Mouse (Mus musculus): ENCODE data around the gene Gcfc2. TPM values are rescaled to one million over a fixed set of nuclear protein-coding genes. Genes with fewer than 3 reads are reported as not detected.

Gene Gcfc2
- 25.7 and 31.8 TPM in 2 replicates for total RNA-seq (2017)

DNA sequence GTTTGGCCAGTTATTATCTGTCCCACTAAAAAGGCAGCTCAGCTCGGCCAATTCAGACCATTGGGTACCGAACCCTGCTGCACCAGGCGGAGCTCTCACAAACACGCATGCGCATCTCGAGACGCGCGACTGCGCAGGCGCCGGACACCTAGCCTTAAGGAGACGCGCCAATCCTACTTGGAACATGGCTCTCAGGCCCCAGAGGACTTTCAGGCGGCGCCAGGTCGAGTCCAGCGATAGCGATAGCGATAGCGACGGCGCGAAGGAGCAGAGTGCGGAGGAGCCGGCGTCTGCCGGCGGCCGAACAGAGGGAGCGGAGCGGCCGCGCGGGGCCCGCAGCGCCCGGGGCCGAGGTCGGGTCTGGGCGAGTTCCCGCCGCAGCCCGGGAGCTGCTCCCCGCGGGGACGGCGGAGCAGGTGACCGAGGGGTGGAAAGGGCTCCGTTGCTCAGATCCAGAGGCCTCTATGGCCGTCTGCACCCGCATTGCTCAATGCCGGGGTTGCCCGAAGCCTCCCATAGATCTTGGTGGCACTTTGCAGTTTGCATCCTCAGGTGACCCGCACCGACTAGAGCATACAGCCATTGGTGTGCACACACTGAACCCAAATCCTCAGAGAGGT is at the start of gene Gcfc2:
Gcfc2 (plus strand) TSS at position 147 of the 620 bp plus-strand sequence.
- peak; percentile 86 for ATAC-seq (replicated peaks; ENCODE audit: low read depth, poor library complexity, severe bottlenecking)

DNA sequence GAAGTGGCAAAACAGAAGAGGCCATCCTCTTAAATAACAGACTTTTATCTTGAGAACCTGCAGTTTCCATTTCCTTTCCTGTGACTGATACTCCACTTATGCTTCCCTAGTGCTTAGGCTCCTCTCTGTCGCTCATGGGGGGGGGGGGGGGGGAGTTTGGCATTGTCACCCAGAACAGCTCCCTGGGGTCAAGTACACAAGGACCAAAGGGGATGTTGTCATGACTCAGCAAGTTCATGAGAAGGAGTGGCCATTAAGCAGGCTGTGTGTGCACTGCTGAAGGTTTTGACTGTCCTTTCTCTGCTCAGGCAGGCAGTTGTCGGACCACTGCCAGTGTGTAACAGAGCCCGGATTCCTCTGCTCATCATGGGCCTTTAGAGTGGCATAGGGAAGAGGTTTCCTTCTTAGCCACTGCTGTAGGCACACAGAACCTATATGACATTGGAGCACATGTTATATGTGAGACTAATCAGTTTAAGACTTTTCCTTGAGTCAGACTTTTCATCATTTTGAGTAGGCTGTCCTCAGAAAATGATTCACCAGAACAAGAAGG is 27.7 kb upstream of the Gcfc2 start:
- ATAC-seq (replicated peaks; ENCODE audit: low read depth, poor library complexity, severe bottlenecking) = peak; percentile 37

DNA sequence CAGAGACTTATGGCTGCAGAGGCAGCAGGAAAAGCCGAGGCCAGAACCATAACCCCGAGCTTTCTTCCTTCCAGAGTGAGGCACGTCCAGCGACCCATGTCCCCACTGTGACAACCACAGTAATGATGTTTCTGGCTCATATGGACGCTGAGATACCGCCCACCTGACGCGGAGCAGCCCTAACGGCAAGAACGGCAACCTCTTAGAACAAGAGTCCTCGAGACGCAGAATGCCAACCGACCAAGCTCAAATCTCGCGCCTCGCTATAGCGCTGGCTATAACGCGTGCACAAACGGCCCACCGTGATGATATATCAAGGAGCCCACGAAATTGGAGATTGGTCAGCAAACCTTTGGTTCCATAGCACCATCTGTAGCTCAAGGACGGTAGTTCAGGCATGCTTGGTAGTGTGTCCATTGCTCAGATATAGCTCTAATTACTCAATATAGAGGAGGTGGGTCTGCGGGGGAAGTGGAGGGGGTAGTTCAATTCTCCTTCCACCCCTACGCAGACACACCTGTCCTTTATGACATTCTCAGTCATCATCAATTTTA is 13.1 kb upstream of the Gcfc2 start:
- ATAC-seq (replicated peaks; ENCODE audit: low read depth, poor library complexity, severe bottlenecking) = no peak

DNA sequence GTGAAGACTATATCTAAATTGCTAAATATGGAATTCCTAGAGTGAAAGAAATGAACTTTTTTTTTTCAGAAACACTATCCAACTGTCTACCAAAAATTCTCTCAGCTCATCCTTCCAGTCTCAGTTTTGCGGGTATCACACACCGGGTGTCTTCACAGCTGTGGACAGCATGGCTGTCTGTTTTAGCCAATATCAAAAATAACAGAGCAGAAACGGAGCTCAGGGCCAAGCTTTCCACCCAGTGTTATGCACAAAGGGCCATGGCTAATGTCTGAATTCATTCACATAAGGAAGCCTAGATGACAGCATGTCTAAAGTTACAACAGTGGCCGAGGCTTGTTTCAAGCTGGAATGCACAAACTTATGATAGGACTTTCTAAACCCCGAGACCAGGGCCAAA is 12.2 kb upstream of the Gcfc2 start:
- ATAC-seq (replicated peaks; ENCODE audit: low read depth, poor library complexity, severe bottlenecking) = no peak

DNA sequence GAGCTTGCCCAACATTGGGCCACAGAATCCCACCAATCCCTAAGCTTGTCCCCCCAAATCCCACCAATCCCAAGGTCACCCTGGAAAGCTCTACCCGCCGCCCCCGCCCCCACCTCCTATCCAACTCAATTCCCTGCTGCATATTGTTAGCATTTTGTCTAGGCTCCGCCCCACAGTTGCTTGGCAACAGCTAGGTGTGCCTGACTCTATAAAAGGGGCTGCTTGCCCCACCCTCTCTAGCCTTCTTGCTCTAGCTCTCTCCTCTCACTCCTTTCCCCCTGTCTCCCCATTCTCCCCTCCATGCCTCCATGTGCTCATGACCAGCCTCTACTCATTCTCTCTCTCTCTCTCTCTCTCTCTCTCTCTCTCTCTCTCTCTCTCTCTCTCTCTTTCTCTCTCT is 11.8 kb upstream of the Gcfc2 start:
- no peak for ATAC-seq (replicated peaks; ENCODE audit: low read depth, poor library complexity, severe bottlenecking)

DNA sequence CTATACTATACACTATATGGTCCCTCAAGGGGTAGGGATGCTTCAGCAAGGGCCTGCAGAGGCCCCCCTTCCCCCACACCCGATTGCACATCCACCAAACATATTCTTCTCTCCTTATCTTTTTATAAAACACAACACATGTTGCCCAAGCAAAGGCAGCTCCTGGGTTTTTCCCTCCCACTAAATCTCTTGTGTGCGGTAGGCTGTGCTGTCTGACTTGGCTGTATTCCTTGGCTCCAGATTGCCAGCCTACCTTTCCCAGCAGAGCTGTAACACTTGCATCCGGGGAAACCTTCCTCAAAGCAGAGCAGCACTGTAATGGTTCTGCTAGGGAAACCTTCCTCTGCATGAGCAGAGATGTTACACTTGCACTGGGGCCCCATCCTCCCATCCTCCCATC is 11.3 kb upstream of the Gcfc2 start:
- no peak for ATAC-seq (replicated peaks; ENCODE audit: low read depth, poor library complexity, severe bottlenecking)

DNA sequence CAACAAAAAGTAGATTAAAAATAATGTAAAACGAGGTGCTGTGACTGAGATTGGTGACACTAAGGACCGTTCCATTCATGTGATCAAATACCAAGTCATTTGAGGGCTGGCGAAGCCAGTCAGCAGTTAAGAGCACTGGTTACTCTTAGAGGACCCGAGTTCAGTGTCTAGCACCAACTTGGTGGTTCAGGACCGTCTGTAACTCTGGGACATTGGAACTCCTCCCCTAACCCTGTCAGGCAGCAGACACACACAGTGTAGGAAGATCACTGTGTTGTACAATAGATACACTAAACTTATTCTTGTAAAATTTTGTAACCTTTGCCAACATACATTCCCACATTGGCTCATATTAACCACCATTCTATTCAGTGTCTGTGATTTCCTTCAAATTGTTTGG is 835 bp downstream of the Gcfc2 start:
- ATAC-seq (replicated peaks; ENCODE audit: low read depth, poor library complexity, severe bottlenecking) = no peak

DNA sequence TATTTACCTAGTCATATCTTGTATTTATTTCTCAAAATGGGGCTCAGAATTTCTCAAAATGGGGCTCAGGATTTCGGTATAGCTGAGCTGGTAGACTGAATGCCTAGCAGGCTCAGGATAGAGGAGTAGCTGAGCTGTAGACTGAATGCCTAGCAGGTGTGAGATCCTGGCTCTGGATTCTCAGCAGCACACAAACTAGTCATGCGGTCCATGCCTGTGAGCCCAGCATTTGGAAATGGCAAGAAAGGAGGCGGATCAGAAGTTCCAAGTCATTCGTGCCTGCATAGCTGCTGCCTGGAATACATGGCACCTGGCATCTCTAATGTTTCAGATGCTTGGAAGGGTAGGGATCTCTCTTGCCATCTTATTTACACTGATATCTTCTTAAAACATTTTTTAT is 5.9 kb downstream of the Gcfc2 start:
- no peak for ATAC-seq (replicated peaks; ENCODE audit: low read depth, poor library complexity, severe bottlenecking)

DNA sequence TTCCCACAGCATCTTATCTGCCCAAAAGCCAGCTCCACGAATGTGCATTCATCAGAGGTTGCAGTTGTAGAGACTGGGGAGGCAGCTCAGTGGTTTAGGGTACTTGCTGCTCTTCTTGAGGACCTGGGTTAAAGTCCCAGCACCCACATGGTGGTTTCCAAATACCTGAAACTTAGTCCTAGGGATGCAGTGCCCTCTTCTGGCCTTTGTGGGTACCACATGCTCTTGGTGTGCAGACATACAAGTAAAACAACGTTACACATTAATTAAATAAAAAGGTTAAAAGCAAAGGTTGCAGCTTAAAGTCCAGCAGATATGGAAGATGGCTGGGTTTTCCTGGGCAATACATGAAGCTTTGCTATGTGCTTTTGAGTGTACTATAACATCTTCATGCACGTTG is 9.8 kb downstream of the Gcfc2 start:
- no peak for ATAC-seq (replicated peaks; ENCODE audit: low read depth, poor library complexity, severe bottlenecking)

DNA sequence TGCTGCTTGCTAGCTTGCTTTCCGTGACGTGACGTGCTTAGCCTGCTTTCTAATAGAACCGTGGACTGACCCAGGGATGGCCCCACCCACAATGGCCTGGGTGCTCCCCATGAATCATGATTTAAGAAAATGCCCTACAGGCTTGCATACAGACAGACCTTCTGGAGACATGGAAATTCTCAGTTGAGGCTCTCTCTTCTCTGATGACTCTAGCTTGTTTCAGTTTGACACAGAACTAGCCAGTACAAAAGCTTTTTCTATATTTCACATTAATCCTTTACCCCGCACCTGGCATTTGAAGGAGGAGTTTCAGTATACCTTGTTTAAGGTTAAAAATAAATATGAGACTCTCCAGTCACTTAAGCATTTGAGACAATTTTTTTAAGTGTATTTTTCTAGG is 18.2 kb downstream of the Gcfc2 start:
- ATAC-seq (replicated peaks; ENCODE audit: low read depth, poor library complexity, severe bottlenecking) = no peak

DNA sequence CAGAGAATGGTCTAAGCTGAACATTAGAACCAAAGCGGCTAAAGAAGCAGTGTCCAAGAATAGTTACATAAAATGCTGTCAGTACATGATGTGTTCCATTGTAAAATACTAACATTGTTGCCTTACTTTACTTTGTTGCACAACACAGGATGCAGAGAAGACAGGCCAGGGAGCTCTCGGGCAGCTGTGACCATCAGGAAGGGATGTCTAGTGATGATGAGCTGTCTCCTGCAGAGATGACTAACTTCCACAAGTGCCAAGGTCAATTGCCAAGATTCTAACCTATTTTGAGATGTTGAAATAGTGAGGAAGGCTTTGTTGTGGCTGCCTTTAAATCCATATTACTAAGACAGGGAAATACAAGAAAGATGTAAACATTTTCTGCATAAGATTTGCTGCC is 19.8 kb downstream of the Gcfc2 start:
- no peak for ATAC-seq (replicated peaks; ENCODE audit: low read depth, poor library complexity, severe bottlenecking)

DNA sequence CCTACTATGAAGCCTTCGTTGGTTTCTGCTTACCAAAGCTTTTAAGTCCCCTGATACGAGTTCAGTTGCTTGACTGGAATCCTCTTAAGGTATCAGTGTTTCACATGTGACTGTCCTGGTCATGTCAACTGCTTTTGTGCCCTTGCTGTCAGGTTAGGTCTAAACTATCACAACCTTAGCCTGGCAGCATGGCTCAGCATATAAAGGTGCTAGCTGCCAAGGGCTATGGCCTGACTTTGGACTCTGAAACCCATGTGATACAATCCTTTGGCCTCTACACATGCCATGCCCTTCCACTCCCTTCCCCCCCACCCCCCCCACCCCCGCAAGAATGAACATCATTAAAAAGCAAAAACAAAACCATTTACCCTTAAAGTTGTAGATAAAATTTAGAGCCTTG is 21.0 kb downstream of the Gcfc2 start:
- ATAC-seq (replicated peaks; ENCODE audit: low read depth, poor library complexity, severe bottlenecking) = no peak

DNA sequence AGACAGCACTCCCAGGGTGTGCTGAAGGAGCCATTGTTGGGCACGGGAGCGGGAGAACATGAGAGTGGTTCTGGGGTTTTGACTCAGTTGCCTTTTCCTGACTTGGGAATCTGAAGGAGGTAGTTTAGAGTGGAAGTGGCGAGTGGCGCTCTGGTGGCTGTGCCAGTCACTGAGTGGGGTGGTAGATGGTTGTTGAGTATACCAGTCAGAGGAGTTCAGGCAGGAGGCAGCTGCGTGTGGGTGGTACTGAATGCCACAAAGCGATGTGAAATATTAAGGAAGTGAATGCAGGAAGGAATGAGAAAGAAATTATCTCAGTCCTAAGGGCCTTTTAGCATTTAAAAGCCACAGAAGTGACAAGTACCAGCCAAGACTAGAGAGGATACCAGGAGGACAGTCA is 23.4 kb downstream of the Gcfc2 start:
- ATAC-seq (replicated peaks; ENCODE audit: low read depth, poor library complexity, severe bottlenecking) = no peak

DNA sequence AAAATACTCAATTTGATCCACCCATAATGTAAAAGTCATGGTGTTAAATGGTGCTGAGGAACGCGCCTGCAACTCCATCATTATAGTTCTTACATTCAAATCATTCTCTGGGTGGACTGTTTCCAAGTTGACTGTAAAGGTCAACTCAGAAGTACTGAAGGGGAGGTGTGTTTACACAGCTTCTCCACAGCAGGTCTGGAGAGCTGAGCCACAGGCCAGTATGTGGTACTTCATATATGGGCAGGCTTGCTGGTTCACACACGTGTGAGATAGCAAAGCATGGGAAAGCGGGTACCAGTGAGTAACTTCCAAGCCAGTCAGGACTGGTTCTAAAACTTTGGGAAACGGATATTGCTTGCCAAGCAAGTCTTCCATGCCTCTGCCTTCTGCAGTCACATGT is 31.7 kb downstream of the Gcfc2 start:
- no peak for ATAC-seq (replicated peaks; ENCODE audit: low read depth, poor library complexity, severe bottlenecking)

DNA sequence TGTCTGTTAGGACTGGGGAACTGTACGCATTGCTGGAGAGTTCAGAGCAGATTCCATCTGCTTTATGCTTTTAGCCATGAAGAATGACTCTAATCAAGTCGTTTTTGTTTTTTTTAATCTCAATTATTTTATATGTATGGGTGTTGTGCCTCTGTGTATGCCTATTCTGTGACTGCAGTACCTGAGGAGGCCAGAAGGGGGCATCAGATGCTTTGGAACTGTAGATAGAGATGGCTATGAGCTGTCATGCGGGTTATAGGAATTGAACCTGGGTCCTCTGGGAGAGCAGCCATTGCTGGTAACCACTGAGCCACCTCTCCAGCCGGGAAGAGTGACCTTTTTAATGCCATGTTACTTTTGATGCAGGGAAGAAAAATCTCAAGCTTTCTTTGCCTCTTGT is 32.9 kb downstream of the Gcfc2 start:
- no peak for ATAC-seq (replicated peaks; ENCODE audit: low read depth, poor library complexity, severe bottlenecking)

DNA sequence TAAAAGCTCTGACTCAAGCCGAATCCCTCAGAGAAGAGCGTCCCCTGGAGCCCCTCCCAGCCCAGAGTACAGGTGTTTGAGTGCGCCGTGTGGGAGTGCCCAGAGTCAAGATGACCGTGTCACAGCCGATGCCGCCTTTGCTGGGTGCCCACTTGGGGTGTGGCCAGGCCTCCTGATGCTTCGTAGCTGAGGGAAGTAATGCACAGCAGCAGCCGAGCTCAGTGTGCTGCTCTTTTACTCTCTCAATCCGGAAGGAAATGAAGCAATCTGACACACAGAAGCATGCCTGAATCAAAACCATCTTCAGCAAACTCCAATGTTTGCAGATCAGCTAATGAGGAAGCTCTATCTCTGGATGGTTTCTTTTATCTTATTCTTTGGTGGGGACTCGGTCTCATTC is 34.5 kb downstream of the Gcfc2 start:
- ATAC-seq (replicated peaks; ENCODE audit: low read depth, poor library complexity, severe bottlenecking) = no peak

DNA sequence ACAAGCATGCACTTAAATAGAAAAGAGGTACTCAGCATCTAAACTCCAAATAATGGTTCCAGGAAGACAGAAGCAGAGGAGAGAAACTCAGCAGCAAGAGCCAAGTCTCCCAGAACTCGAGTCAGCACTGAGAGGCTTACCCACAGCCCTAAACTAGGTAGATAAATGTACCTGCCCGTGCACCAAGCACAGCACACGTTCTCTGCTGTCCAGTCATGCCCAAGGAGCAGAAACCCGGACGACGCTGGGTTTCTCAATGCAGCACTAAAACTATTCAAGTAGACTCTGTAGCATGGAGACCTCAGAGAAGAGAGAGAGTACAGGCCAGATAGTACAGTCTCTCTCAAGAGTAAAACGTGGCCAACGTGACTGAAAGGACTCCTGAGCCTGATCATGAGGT is 36.4 kb downstream of the Gcfc2 start:
- no peak for ATAC-seq (replicated peaks; ENCODE audit: low read depth, poor library complexity, severe bottlenecking)

DNA sequence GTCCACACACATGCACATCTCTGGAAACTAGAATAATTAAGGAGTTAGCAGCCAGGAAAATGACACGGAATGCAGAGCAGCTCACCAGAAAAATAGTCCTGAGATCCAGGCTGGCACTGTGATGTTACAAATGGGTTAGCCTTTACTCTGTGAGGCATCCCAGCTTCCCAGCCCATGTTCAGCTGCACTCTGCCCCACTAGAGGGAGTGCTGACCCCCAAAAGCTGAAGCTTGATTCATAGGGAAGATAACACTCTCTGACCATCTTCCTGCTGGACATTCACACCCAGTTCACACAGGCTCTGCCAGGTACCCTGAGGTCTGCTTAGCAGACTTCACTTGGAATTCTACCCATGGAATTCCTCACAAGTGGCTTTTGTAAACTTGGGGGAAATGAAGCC is 36.8 kb downstream of the Gcfc2 start:
- ATAC-seq (replicated peaks; ENCODE audit: low read depth, poor library complexity, severe bottlenecking) = no peak

DNA sequence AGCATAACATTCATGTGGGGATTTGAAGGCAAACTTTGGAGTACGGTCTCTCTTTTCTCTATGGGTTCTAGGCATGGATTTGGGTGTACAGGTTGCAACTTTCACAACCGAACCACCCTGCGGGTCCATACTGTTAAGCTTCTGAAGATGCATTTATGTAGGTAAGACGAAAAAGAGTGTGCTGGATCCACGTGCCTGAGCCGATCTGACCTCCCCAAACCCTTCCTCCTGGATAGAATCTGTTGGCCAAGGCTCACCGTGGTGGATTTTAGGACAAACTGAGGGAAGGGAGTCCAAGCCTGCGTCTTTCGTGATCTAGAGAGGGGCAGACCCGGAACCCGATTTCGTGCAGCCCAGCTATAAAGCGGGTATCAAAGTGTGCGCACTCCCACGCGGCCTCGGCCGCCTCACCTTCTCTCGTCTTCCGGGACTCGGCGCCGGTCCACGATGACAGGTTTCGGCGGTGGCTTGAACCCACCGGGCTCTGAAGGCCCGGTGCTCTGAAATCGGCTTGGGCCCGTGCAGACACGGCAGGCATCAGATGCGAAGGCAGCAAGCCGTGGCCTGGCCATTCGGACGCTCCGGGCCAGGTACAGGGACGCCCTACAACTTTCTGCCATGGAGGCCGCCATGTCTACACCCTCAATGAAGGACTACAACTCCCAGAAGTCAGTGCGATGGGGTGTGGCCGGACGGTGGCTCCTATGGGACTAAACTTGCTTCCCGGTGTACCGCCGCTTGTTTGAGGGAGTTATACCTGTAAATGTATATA is 42.0 kb downstream of the Gcfc2 start, which contains the start of gene Mrpl19:
Mrpl19 (minus strand) TSS at position 663 of the 772 bp plus-strand sequence.
- ATAC-seq (replicated peaks; ENCODE audit: low read depth, poor library complexity, severe bottlenecking) = peak; percentile 99

DNA sequence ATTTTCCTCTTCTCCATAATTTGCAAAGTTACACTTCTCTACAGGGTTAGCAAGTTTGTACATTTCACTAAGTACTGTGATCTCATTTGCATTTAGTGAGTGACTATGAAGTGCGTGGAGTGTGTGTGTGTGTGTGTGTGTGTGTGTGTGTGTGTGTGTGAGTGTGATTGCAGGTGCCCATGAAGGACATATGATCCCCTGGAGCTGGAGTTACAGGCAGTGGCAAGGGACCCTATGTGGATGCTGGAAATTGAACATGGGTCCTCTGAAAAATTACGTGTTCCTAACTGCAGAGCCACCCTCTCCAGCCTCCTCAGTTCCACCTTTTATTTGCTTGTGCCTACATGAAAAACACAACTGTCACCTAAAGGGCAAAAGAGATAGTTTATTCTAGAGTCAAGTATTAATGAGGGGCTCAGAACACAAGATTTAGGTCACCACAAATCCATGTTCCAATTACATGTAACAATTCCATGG is 42.6 kb downstream of the Gcfc2 start:
- no peak; the same call in 1 of the 2 replicates for ATAC-seq (replicated peaks; ENCODE audit: low read depth, poor library complexity, severe bottlenecking)

DNA sequence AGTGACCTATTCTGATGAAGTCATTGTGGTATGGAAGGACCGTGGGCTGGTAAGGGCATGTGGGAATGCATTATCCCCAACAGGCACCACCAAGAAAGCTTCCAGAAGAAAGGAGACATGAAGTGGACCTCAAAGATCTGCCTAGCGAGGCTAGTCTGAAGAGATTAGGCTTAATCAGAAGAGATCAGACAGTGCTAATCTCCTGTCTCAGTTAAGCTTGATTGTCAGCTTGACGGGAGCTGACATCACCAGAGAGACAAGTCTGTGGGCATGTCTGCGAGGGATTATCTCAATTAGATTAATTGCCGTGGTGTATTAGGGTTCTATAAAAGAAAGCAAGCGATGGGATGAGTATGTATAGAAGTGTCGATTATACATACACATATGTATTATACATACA is 47.7 kb downstream of the Gcfc2 start:
- no peak for ATAC-seq (replicated peaks; ENCODE audit: low read depth, poor library complexity, severe bottlenecking)
